ENCODE assay signal across 9 mouse cellular contexts in the genomic region with DNA sequence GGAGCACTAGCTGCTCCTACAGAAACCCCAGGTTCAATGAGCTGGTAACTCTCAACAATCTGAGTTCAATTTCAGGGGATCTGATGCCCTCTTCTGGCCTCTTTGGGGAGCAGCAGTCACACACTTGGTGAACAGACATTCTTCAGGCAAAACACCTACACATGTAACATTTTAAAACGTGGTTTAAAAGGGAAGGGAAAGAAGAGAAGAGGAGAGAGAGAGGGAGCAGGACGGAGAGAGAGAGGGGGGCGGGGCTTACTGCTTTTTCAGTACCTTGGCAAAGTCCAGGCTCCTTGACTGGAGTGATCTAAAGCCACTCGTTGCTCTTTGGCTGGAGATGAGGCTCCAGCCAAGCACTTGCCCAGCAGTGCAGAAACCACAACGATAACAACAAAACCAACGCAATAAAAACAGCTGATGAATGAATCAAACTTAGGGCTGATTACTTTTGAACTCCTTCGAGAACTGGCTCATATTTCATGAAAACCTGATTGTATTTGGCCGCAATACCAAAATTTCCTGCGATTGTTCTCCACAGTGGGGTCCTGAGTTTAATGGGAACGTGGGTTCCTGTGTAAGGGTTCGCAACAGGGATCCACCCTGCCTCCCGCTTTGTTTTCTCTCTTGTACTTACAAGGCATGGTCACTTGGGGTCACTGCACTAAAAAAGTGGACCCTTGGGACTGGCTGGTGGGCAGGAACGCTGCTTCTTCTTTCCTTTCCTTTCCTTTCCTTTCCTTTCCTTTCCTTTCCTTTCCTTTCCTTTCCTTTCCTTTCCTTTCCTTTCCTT. TPM values are rescaled to one million over a fixed set of nuclear protein-coding genes. Genes with fewer than 3 reads are reported as not detected.
DNase-seq lines count a peak whose midpoint lies in the region; ATAC-seq and TF ChIP-seq lines count a peak whose summit lies in the region.
"Had no signal": no experiment of that assay in that cellular context is flagged by ENCODE, and none has a peak within 500 bp of the region (broad histone marks: within the 10 kb centered on the region; RNA-seq: fewer than 3 reads in every experiment).

No protein-coding gene starts in this region.

- peak; percentile 57 for TF ChIP-seq CTCF in hindbrain, postnatal 0 days (IDR thresholded peaks at IDR 0.05; ENCODE audit: low read depth)

- no peaks in the 10 kb centered on the region for H3K36me3 ChIP-seq in hindbrain, postnatal 0 days (ENCODE audit: insufficient read depth, low read length)
- no peaks in the 10 kb centered on the region for H3K36me3 ChIP-seq in hindbrain, embryonic 10.5 days
- peaks cover 2% of the 10 kb centered on the region for H3K36me3 ChIP-seq in megakaryocyte, embryonic 14.5 days (replicated peaks; ENCODE audit: low read length)
- H3K36me3 ChIP-seq: limb, embryonic 15.5 days had no signal

- H3K9me3 ChIP-seq in hindbrain, postnatal 0 days (ENCODE audit: low read length), result no peaks in the 10 kb centered on the region
- no peaks in the 10 kb centered on the region for H3K9me3 ChIP-seq in hindbrain, embryonic 10.5 days
- H3K9me3 ChIP-seq in megakaryocyte, embryonic 14.5 days, result peaks cover 3% of the 10 kb centered on the region; the same call in 1 of the 2 replicates
- H3K9me3 ChIP-seq: limb, embryonic 15.5 days had no signal

- peak; percentile 37 for DNase-seq in hindbrain, postnatal 0 days (ENCODE audit: low spot score)
- no peak for DNase-seq in hindbrain, embryonic 10.5 days (ENCODE audit: low spot score)
- DNase-seq in adrenal gland, postnatal 36 days, result peak; percentile 30 to 47
- peak; percentile 50 to 51 for DNase-seq in kidney, adult 8-10 months
- DNase-seq in cerebellum, adult 9-11 months, result no peak
- no peak for DNase-seq in urinary bladder, postnatal 14 days (ENCODE audit: low spot score)
- DNase-seq in layer of hippocampus, adult 8-10 months (ENCODE audit: low spot score in 2 of 2), result no peak

- no peak for ATAC-seq in hindbrain, postnatal 0 days

- no peak overlapping the region for H3K27ac ChIP-seq in hindbrain, postnatal 0 days
- no peak overlapping the region for H3K27ac ChIP-seq in hindbrain, embryonic 10.5 days
- H3K27ac ChIP-seq: limb, embryonic 15.5 days had no signal

- H3K4me3 ChIP-seq in hindbrain, postnatal 0 days (ENCODE audit: low read length), result no peak overlapping the region
- no peak overlapping the region for H3K4me3 ChIP-seq in hindbrain, embryonic 10.5 days
- peak overlapping the region; percentile 87 for H3K4me3 ChIP-seq in megakaryocyte, embryonic 14.5 days (replicated peaks)
- H3K4me3 ChIP-seq: limb, embryonic 15.5 days had no signal

- 0 out of 2 replicates have a peak, but pooled peaks cover 11% of the 10 kb centered on the region for H3K27me3 ChIP-seq in hindbrain, postnatal 0 days (ENCODE audit: insufficient read depth, low read length)
- peaks cover 42% of the 10 kb centered on the region for H3K27me3 ChIP-seq in hindbrain, embryonic 10.5 days (ENCODE audit: insufficient read depth, poor library complexity, severe bottlenecking)
- H3K27me3 ChIP-seq in megakaryocyte, embryonic 14.5 days (replicated peaks), result no peaks in the 10 kb centered on the region
- H3K27me3 ChIP-seq: limb, embryonic 15.5 days had no signal

- WGBS in hindbrain, postnatal 0 days, result 62% methylated on average over 13 of the region's 13 CpGs
- 61% methylated on average over 13 of the region's 13 CpGs for WGBS in hindbrain, embryonic 10.5 days

- H3K4me1 ChIP-seq in hindbrain, postnatal 0 days (ENCODE audit: insufficient read depth, low read length), result no peaks in the 10 kb centered on the region
- H3K4me1 ChIP-seq in hindbrain, embryonic 10.5 days (replicated peaks), result no peaks in the 10 kb centered on the region
- H3K4me1 ChIP-seq in megakaryocyte, embryonic 14.5 days, result peaks cover 62% of the 10 kb centered on the region

- H3K9ac ChIP-seq in hindbrain, postnatal 0 days (replicated peaks; ENCODE audit: low read length), result no peak overlapping the region
- H3K9ac ChIP-seq: limb, embryonic 15.5 days had no signal

- H3K4me2 ChIP-seq in hindbrain, postnatal 0 days (ENCODE audit: low read depth, low read length), result no peak overlapping the region
- H3K4me2 ChIP-seq: limb, embryonic 15.5 days had no signal

RNA-seq across cellular contexts. Expression of a gene that starts 6.5 kb away (rescaled TPM):
- total RNA-seq in hindbrain, postnatal 0 days (2014; rRNA removed), result 18.4 and 18.9 TPM in 2 replicates
- 18.6 and 18.8 TPM in 2 replicates for polyA plus RNA-seq in hindbrain, postnatal 0 days (2015; fragmentation: Nextera tagmentation; extraction: Ambion mirVana)
- polyA plus RNA-seq in hindbrain, embryonic 10.5 days (2016; fragmentation: Nextera tagmentation; extraction: Ambion mirVana), result 6.7 and 9.2 TPM in 2 replicates
- total RNA-seq in adrenal gland, postnatal 36 days (2021), result 10 to 100 TPM; 16.7 to 24.6 TPM
- polyA plus RNA-seq in megakaryocyte, embryonic 14.5 days (2012; ENCODE audit: insufficient read depth, low replicate concordance), result 6.6 and 14.1 TPM in 2 replicates
- 10 to 100 TPM; 47.4 to 51.6 (median 48.0) TPM for total RNA-seq in layer of hippocampus, adult 8-10 months (2022)

Comparison
In these comparisons a context has a peak if more than half of its experiments do, and no peak if none do; other contexts are left out.
1. DNase-seq: peak in hindbrain, postnatal 0 days (single experiment), adrenal gland, postnatal 36 days (2 of 2) and kidney, adult 8-10 months (2 of 2); none in hindbrain, embryonic 10.5 days (single experiment), cerebellum, adult 9-11 months (single experiment), urinary bladder, postnatal 14 days (single experiment) and layer of hippocampus, adult 8-10 months (0 of 2).